Mouse (Mus musculus): ENCODE results near the gene Mon2. TPM values are rescaled to one million over a fixed set of nuclear protein-coding genes. Genes with fewer than 3 reads are reported as not detected.

Mon2 gene
- polyA plus RNA-seq, 1 experiment from 2014 or later = 32.3 TPM

- no peaks in the 10 kb centered on the region for H3K4me1 ChIP-seq (ENCODE audit: control insufficient read depth in 2 of 2, insufficient read depth in 2 of 2, low read length in 2 of 2)
- no peak overlapping the region for H3K9ac ChIP-seq (ENCODE audit: low read length)
- H3K27me3 ChIP-seq (ENCODE audit: control insufficient read depth, insufficient read depth, low read length) = no peaks in the 10 kb centered on the region
- no peak overlapping the region for H3K4me2 ChIP-seq (ENCODE audit: low read length)
- no peak for ATAC-seq (ENCODE audit: insufficient number of reproducible peaks, insufficient read depth, low FRiP score, low read depth)
- no peaks in the 10 kb centered on the region for H3K9me3 ChIP-seq (ENCODE audit: control insufficient read depth, low read length)
- no peak overlapping the region for H3K27ac ChIP-seq (replicated peaks in 1 of 2; ENCODE audit: control insufficient read depth in 1 of 2, insufficient read depth in 1 of 2, low read depth in 2 of 2, low read length in 2 of 2)
- H3K36me3 ChIP-seq (ENCODE audit: control insufficient read depth, insufficient read depth, low read length) = peaks cover 33% of the 10 kb centered on the region
- WGBS = 88% methylated on average over 1 of the region's 1 CpGs
- H3K4me3 ChIP-seq (ENCODE audit: control insufficient read depth in 1 of 2, insufficient read depth in 1 of 2, low read depth in 1 of 2, low read length in 2 of 2) = no peak overlapping the region
Observed at GRCm38 (mm10) chr10:123108527-123108926, 32.2 kb upstream of the Mon2 start.

DNA sequence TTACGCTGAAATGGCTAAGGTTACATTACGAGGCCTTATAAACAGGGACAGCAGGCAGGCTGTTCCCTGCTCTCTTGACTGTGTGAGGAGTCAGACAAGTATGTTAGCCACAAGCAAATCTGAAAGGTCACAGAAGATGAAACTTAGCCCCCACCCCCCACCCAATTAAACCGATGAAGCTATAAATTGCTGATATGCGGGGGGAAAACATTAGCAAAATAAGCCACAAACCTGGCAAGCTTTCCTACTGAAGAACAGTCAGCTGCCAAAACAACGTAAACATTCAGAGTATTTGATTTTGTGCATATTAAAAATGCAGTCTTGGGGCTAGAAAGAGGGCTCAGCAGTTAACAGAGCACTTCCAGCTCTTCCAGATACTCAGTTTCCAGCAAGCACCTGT, 31.8 kb upstream of the Mon2 start:
- Histone ChIP-seq H3K27me3 (ENCODE audit: control insufficient read depth, insufficient read depth, low read length) (no peaks in the 10 kb centered on the region), H3K9me3 (ENCODE audit: control insufficient read depth, low read length) (no peaks in the 10 kb centered on the region), H3K9ac (ENCODE audit: low read length) (no peak overlapping the region), H3K27ac (replicated peaks in 1 of 2; ENCODE audit: control insufficient read depth in 1 of 2, insufficient read depth in 1 of 2, low read depth in 2 of 2, low read length in 2 of 2) (no peak overlapping the region), H3K4me2 (ENCODE audit: low read length) (no peak overlapping the region), H3K36me3 (ENCODE audit: control insufficient read depth, insufficient read depth, low read length) (peaks cover 29% of the 10 kb centered on the region), H3K4me3 (ENCODE audit: control insufficient read depth in 1 of 2, insufficient read depth in 1 of 2, low read depth in 1 of 2, low read length in 2 of 2) (no peak overlapping the region), H3K4me1 (ENCODE audit: control insufficient read depth in 2 of 2, insufficient read depth in 2 of 2, low read length in 2 of 2) (no peaks in the 10 kb centered on the region)
- 97% methylated on average over 5 of the region's 5 CpGs for WGBS
- no peak for ATAC-seq (ENCODE audit: insufficient number of reproducible peaks, insufficient read depth, low FRiP score, low read depth)

DNA sequence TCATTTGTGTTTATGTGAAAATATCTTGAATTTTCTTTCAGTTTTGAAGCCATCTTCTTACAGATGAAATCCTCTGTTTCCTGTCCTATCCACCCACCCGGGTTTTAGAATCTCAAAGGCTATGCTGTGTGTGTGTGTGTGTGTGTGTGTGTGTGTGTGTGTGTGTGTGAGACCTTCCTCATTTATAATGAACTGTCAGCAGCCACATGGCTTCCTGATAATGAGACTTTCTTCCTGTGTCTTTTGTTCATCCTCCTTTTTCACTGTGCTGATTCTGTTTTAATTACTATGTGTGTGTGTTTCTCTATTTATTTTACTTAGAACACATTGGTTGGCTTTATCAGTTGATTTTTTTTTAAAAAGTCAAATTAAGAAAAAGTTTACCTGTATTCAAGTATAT, 25.0 kb upstream of the Mon2 start:
- no peaks in the 10 kb centered on the region for H3K27me3 ChIP-seq (ENCODE audit: control insufficient read depth, insufficient read depth, low read length)
- WGBS = 66% methylated on average over 1 of the region's 1 CpGs
- ATAC-seq (ENCODE audit: insufficient number of reproducible peaks, insufficient read depth, low FRiP score, low read depth) = no peak
- no peak overlapping the region for H3K4me2 ChIP-seq (ENCODE audit: low read length)
- no peaks in the 10 kb centered on the region for H3K36me3 ChIP-seq (ENCODE audit: control insufficient read depth, insufficient read depth, low read length)
- H3K9me3 ChIP-seq (ENCODE audit: control insufficient read depth, low read length) = no peaks in the 10 kb centered on the region
- no peaks in the 10 kb centered on the region for H3K4me1 ChIP-seq (ENCODE audit: control insufficient read depth in 2 of 2, insufficient read depth in 2 of 2, low read length in 2 of 2)
- H3K27ac ChIP-seq (replicated peaks in 1 of 2; ENCODE audit: control insufficient read depth in 1 of 2, insufficient read depth in 1 of 2, low read depth in 2 of 2, low read length in 2 of 2) = no peak overlapping the region
- H3K9ac ChIP-seq (ENCODE audit: low read length) = no peak overlapping the region
- no peak overlapping the region for H3K4me3 ChIP-seq (ENCODE audit: control insufficient read depth in 1 of 2, insufficient read depth in 1 of 2, low read depth in 1 of 2, low read length in 2 of 2)

GRCm38 (mm10) chr10:123100584-123100983, 24.3 kb upstream of the Mon2 start:
- no peaks in the 10 kb centered on the region for H3K9me3 ChIP-seq (ENCODE audit: control insufficient read depth, low read length)
- no peaks in the 10 kb centered on the region for H3K36me3 ChIP-seq (ENCODE audit: control insufficient read depth, insufficient read depth, low read length)
- H3K27ac ChIP-seq (replicated peaks in 1 of 2; ENCODE audit: control insufficient read depth in 1 of 2, insufficient read depth in 1 of 2, low read depth in 2 of 2, low read length in 2 of 2) = no peak overlapping the region
- no peak overlapping the region for H3K4me3 ChIP-seq (ENCODE audit: control insufficient read depth in 1 of 2, insufficient read depth in 1 of 2, low read depth in 1 of 2, low read length in 2 of 2)
- 85% methylated on average over 2 of the region's 2 CpGs for WGBS
- no peaks in the 10 kb centered on the region for H3K27me3 ChIP-seq (ENCODE audit: control insufficient read depth, insufficient read depth, low read length)
- no peaks in the 10 kb centered on the region for H3K4me1 ChIP-seq (ENCODE audit: control insufficient read depth in 2 of 2, insufficient read depth in 2 of 2, low read length in 2 of 2)
- no peak overlapping the region for H3K4me2 ChIP-seq (ENCODE audit: low read length)
- ATAC-seq (ENCODE audit: insufficient number of reproducible peaks, insufficient read depth, low FRiP score, low read depth) = no peak
- no peak overlapping the region for H3K9ac ChIP-seq (ENCODE audit: low read length)

- Histone ChIP-seq H3K4me2 (ENCODE audit: low read length) (no peak overlapping the region), H3K9ac (ENCODE audit: low read length) (no peak overlapping the region), H3K4me3 (ENCODE audit: control insufficient read depth in 1 of 2, insufficient read depth in 1 of 2, low read depth in 1 of 2, low read length in 2 of 2) (no peak overlapping the region), H3K27ac (replicated peaks in 1 of 2; ENCODE audit: control insufficient read depth in 1 of 2, insufficient read depth in 1 of 2, low read depth in 2 of 2, low read length in 2 of 2) (no peak overlapping the region), H3K4me1 (ENCODE audit: control insufficient read depth in 2 of 2, insufficient read depth in 2 of 2, low read length in 2 of 2) (no peaks in the 10 kb centered on the region), H3K27me3 (ENCODE audit: control insufficient read depth, insufficient read depth, low read length) (0 out of 2 replicates have a peak, but pooled peaks cover 6% of the 10 kb centered on the region), H3K9me3 (ENCODE audit: control insufficient read depth, low read length) (no peaks in the 10 kb centered on the region), H3K36me3 (ENCODE audit: control insufficient read depth, insufficient read depth, low read length) (no peaks in the 10 kb centered on the region)
- ATAC-seq (ENCODE audit: insufficient number of reproducible peaks, insufficient read depth, low FRiP score, low read depth) = no peak
- WGBS = 84% methylated on average over 7 of the region's 7 CpGs
Observed at GRCm38 (mm10) chr10:123094504-123094903, 18.2 kb upstream of the Mon2 start.

- no peak overlapping the region for H3K4me3 ChIP-seq (ENCODE audit: control insufficient read depth in 1 of 2, insufficient read depth in 1 of 2, low read depth in 1 of 2, low read length in 2 of 2)
- no peak overlapping the region for H3K27ac ChIP-seq (replicated peaks in 1 of 2; ENCODE audit: control insufficient read depth in 1 of 2, insufficient read depth in 1 of 2, low read depth in 2 of 2, low read length in 2 of 2)
- 60% methylated on average over 3 of the region's 3 CpGs for WGBS
- no peaks in the 10 kb centered on the region for H3K36me3 ChIP-seq (ENCODE audit: control insufficient read depth, insufficient read depth, low read length)
- H3K4me1 ChIP-seq (ENCODE audit: control insufficient read depth in 2 of 2, insufficient read depth in 2 of 2, low read length in 2 of 2) = no peaks in the 10 kb centered on the region
- H3K9ac ChIP-seq (ENCODE audit: low read length) = no peak overlapping the region
- no peak overlapping the region for H3K4me2 ChIP-seq (ENCODE audit: low read length)
- H3K9me3 ChIP-seq (ENCODE audit: control insufficient read depth, low read length) = no peaks in the 10 kb centered on the region
- ATAC-seq (ENCODE audit: insufficient number of reproducible peaks, insufficient read depth, low FRiP score, low read depth) = no peak
- H3K27me3 ChIP-seq (ENCODE audit: control insufficient read depth, insufficient read depth, low read length) = 0 out of 2 replicates have a peak, but pooled peaks cover 6% of the 10 kb centered on the region
Observed at GRCm38 (mm10) chr10:123092577-123092976, 16.3 kb upstream of the Mon2 start.

DNA sequence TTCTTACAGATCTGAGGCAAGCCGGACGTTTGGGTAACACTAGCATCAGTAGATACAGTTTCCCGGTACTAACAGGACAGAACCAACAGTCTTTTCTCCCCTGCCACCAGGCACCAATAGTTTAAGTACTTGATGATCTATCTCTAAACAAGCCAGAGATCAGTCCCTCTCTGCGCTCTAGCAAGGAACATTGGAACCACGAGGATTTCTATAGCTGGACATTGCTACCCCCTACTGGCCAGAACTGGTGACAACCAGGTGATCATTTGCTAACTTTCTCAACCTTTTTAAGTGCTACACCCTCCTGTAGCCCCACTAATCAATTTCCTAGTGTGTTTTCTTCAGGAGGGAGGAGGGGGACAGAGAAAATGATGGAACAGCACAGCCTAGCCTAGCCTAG, 15.4 kb upstream of the Mon2 start:
- Histone ChIP-seq H3K27ac (replicated peaks in 1 of 2; ENCODE audit: control insufficient read depth in 1 of 2, insufficient read depth in 1 of 2, low read depth in 2 of 2, low read length in 2 of 2) (no peak overlapping the region), H3K27me3 (ENCODE audit: control insufficient read depth, insufficient read depth, low read length) (0 out of 2 replicates have a peak, but pooled peaks cover 6% of the 10 kb centered on the region), H3K4me3 (ENCODE audit: control insufficient read depth in 1 of 2, insufficient read depth in 1 of 2, low read depth in 1 of 2, low read length in 2 of 2) (no peak overlapping the region), H3K9ac (ENCODE audit: low read length) (no peak overlapping the region), H3K9me3 (ENCODE audit: control insufficient read depth, low read length) (no peaks in the 10 kb centered on the region), H3K4me2 (ENCODE audit: low read length) (no peak overlapping the region), H3K36me3 (ENCODE audit: control insufficient read depth, insufficient read depth, low read length) (no peaks in the 10 kb centered on the region), H3K4me1 (ENCODE audit: control insufficient read depth in 2 of 2, insufficient read depth in 2 of 2, low read length in 2 of 2) (no peaks in the 10 kb centered on the region)
- no peak; the same call in 1 of the 2 replicates for ATAC-seq (ENCODE audit: insufficient number of reproducible peaks, insufficient read depth, low FRiP score, low read depth)
- WGBS = 31% methylated on average over 5 of the region's 5 CpGs

DNA sequence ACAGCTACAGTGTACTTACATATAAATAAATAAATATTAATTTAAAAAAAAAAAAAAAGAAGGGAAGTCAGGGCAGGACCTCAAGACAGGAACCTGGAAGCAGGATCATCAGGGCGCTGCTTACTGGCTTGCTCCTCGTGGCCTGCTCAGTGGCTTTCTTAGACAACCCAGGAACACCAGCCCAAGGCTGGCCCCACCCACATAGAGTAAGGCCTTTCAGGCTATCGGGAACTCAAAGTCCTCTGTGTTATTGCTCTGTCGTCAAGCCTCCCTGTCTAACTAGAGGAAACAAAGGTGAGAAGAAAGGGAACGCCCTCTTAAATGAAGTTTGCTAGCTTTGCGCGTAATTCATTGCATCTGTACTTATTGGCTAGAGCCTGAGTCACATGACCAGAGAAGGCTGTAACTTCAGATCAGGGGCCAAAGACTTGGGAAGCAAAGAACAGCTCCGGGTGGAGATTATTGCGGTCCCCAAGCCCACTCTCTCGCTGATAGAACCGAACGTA, 13.2 kb upstream of the Mon2 start:
- Histone ChIP-seq H3K36me3 (ENCODE audit: control insufficient read depth, insufficient read depth, low read length) (no peaks in the 10 kb centered on the region), H3K27me3 (ENCODE audit: control insufficient read depth, insufficient read depth, low read length) (0 out of 2 replicates have a peak, but pooled peaks cover 6% of the 10 kb centered on the region), H3K27ac (replicated peaks in 1 of 2; ENCODE audit: control insufficient read depth in 1 of 2, insufficient read depth in 1 of 2, low read depth in 2 of 2, low read length in 2 of 2) (no peak overlapping the region), H3K9me3 (ENCODE audit: control insufficient read depth, low read length) (no peaks in the 10 kb centered on the region), H3K4me2 (ENCODE audit: low read length) (peak overlapping the region; percentile 15; the same call in 1 of the 2 replicates), H3K4me3 (ENCODE audit: control insufficient read depth in 1 of 2, insufficient read depth in 1 of 2, low read depth in 1 of 2, low read length in 2 of 2) (no peak overlapping the region), H3K4me1 (ENCODE audit: control insufficient read depth in 2 of 2, insufficient read depth in 2 of 2, low read length in 2 of 2) (no peaks in the 10 kb centered on the region), H3K9ac (ENCODE audit: low read length) (no peak overlapping the region)
- no peak for ATAC-seq (ENCODE audit: insufficient number of reproducible peaks, insufficient read depth, low FRiP score, low read depth)
- 70% methylated on average over 12 of the region's 12 CpGs for WGBS

Data from heart, embryonic 14.5 days (tissue).